Comparison of ENCODE assay signal across 9 mouse cellular contexts in the genomic region with DNA sequence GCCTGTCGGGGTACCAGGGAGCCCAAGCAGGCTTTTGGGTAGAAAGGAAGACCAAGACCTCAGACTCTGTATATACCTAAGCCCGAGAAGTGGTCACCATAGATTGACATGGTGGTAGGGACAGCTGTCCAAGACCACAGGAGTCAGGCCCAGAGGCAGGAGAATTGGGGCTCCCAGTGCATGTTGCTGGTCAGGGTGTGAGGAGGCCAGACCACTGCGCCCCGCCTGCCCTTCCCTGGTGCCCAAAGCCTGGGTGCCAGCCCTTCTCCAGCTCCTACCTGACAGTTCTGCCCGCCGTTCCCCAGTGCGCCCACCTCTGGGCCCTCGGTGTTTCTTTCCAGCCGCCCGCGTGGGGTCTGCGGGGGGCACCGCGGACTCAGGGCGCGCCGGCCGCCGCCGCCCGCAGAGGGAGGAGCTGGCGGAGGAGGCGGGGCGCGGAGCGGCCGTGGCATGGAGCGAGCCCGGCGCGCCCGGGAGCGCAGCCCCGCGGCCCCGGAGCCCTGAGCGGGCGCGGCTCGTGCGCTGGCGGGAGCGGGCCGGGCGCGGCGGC. TPM values are rescaled to one million over a fixed set of nuclear protein-coding genes. Genes with fewer than 3 reads are reported as not detected.
A peak's percentile ranks its signal among the peaks of the same experiment; 100 is the strongest.
DNase-seq lines count a peak whose midpoint lies in the region; ATAC-seq lines count a peak whose summit lies in the region.
"Had no signal": no experiment of that assay in that cellular context is flagged by ENCODE, and none has a peak within 500 bp of the region (broad histone marks: within the 10 kb centered on the region; RNA-seq: fewer than 3 reads in every experiment).

No protein-coding gene starts in this region.

- H3K4me1 ChIP-seq in forebrain, embryonic 14.5 days (ENCODE audit: control insufficient read depth, insufficient read depth, low read length) = no peaks in the 10 kb centered on the region; the same call in 1 of the 2 replicates
- no peaks in the 10 kb centered on the region for H3K4me1 ChIP-seq in liver, embryonic 16.5 days (ENCODE audit: control insufficient read depth, low read depth, low read length)

- no peak overlapping the region for H3K27ac ChIP-seq in forebrain, embryonic 14.5 days (ENCODE audit: low read depth, low read length)
- H3K27ac ChIP-seq in liver, embryonic 16.5 days (ENCODE audit: low read length) = no peak overlapping the region
- H3K27ac ChIP-seq: heart, adult 2 months had no signal

- no peaks in the 10 kb centered on the region for H3K36me3 ChIP-seq in forebrain, embryonic 14.5 days (ENCODE audit: control insufficient read depth, insufficient read depth, low read length)
- no peaks in the 10 kb centered on the region for H3K36me3 ChIP-seq in liver, embryonic 16.5 days (ENCODE audit: control insufficient read depth, insufficient read depth)

- peak; percentile 69 for ATAC-seq in forebrain, embryonic 14.5 days
- no peak for ATAC-seq in liver, embryonic 16.5 days (ENCODE audit: low read depth)

- peak overlapping the region; percentile 98 for H3K4me2 ChIP-seq in forebrain, embryonic 14.5 days (ENCODE audit: low read length)
- H3K4me2 ChIP-seq in liver, embryonic 16.5 days (ENCODE audit: low read depth, low read length) = peak overlapping the region; percentile 40

- H3K27me3 ChIP-seq in forebrain, embryonic 14.5 days (replicated peaks; ENCODE audit: control insufficient read depth, insufficient read depth, low read length) = peaks cover 12% of the 10 kb centered on the region; the same call in 1 of the 2 replicates
- peaks cover 6% of the 10 kb centered on the region for H3K27me3 ChIP-seq in liver, embryonic 16.5 days (ENCODE audit: control insufficient read depth, insufficient read depth, low read depth, low read length)

- WGBS in forebrain, embryonic 14.5 days = 8% methylated on average over 42 of the region's 47 CpGs
- WGBS in liver, embryonic 16.5 days (ENCODE audit: insufficient replicate concordance) = 71% methylated on average over 28 of the region's 47 CpGs

- H3K4me3 ChIP-seq in forebrain, embryonic 14.5 days (ENCODE audit: low read depth, low read length) = peak overlapping the region; percentile 36
- peak overlapping the region; percentile 27 for H3K4me3 ChIP-seq in liver, embryonic 16.5 days (ENCODE audit: low read depth, low read length)
- H3K4me3 ChIP-seq: heart, adult 2 months had no signal

- no peaks in the 10 kb centered on the region for H3K9me3 ChIP-seq in forebrain, embryonic 14.5 days (replicated peaks; ENCODE audit: control insufficient read depth, low read length)
- H3K9me3 ChIP-seq in liver, embryonic 16.5 days (replicated peaks; ENCODE audit: control insufficient read depth, low read length) = no peaks in the 10 kb centered on the region

- peak overlapping the region; percentile 58; the same call in 1 of the 2 replicates for H3K9ac ChIP-seq in forebrain, embryonic 14.5 days (ENCODE audit: low read length)
- H3K9ac ChIP-seq in liver, embryonic 16.5 days (ENCODE audit: low read depth, low read length) = no peak overlapping the region

- DNase-seq in heart, adult 11 months = peak; percentile 90
- no peak for DNase-seq in heart, adult 9 months (ENCODE audit: low spot score in 2 of 2)
- peak; percentile 79 for DNase-seq in cerebellum, adult 11-12 months
- peak; percentile 39 for DNase-seq in forebrain, embryonic 14.5 days (ENCODE audit: low spot score)
- no peak for DNase-seq in testis, postnatal 10 days (ENCODE audit: low spot score)
- DNase-seq in testis, postnatal 14 days (ENCODE audit: low spot score) = no peak
- no peak for DNase-seq in adrenal gland, postnatal 4 days (ENCODE audit: low spot score in 2 of 2)

RNA-seq across cellular contexts. Expression of a gene that starts 23.9 kb away (rescaled TPM):
- 4.8 and 6.0 TPM in 2 replicates for polyA plus RNA-seq in forebrain, embryonic 14.5 days (2014; fragmentation: Nextera tagmentation; extraction: Ambion mirVana)
- polyA plus RNA-seq in liver, embryonic 16.5 days (2015; fragmentation: Nextera tagmentation; extraction: Ambion mirVana) = 0.20 and 0.33 TPM in 2 replicates
- 10 to 100 TPM; 58.7 to 66.0 TPM for total RNA-seq in adrenal gland, postnatal 4 days (2021)

RNA-seq across cellular contexts. Expression of a gene that starts 44.8 kb away (rescaled TPM):
- polyA plus RNA-seq in forebrain, embryonic 14.5 days (2014; fragmentation: Nextera tagmentation; extraction: Ambion mirVana) = 0.63 and 1.2 TPM in 2 replicates
- not detected in 2 replicates for polyA plus RNA-seq in liver, embryonic 16.5 days (2015; fragmentation: Nextera tagmentation; extraction: Ambion mirVana)
- 1 to 10 TPM; 1.9 to 2.8 TPM for total RNA-seq in adrenal gland, postnatal 4 days (2021)

RNA-seq across cellular contexts. Expression of a gene that starts 46.1 kb away (rescaled TPM):
- 14.0 and 16.5 TPM in 2 replicates for polyA plus RNA-seq in forebrain, embryonic 14.5 days (2014; fragmentation: Nextera tagmentation; extraction: Ambion mirVana)
- polyA plus RNA-seq in liver, embryonic 16.5 days (2015; fragmentation: Nextera tagmentation; extraction: Ambion mirVana) = 4.3 and 5.0 TPM in 2 replicates
- 10 to 100 TPM; 24.4 to 25.0 TPM for total RNA-seq in adrenal gland, postnatal 4 days (2021)

Comparison
In these comparisons a context has a peak if more than half of its experiments do, and no peak if none do; other contexts are left out.
1. DNase-seq: peak in heart, adult 11 months (single experiment), cerebellum, adult 11-12 months (single experiment) and forebrain, embryonic 14.5 days (single experiment); none in heart, adult 9 months (0 of 2), testis, postnatal 10 days (single experiment), testis, postnatal 14 days (single experiment) and adrenal gland, postnatal 4 days (0 of 2).